Mouse (Mus musculus) heart, adult 18-20 months (tissue): Measurements from ENCODE around the gene Fam71e1. TPM values are rescaled to one million over a fixed set of nuclear protein-coding genes. Genes with fewer than 3 reads are reported as not detected.

Experiments
- DNase-seq, 2 experiments: peaks; one replicate each; pipeline ENCODE4 v3.0.0; 2021 to 2022; ENCODE audit warnings: mixed read lengths in 1 of 2
- long read RNA-seq, 2 experiments: library from polyadenylated mRNA; stranded (forward); transcript quantifications; one replicate each; pipeline ENCODE4 v2.0.0; 2021
- total RNA-seq, 2 experiments: library from RNA; stranded (reverse); gene quantifications; 2 replicates each; pipeline ENCODE4 v1.2.3; 2021

Gene Fam71e1
- 1 to 10 TPM; 1.6 to 4.3 TPM for total RNA-seq
- long read RNA-seq, experiment 1, partial matches to known transcripts: 0 of 1 reads
- long read RNA-seq, experiment 1, other reads (novel, unspliced or antisense): 0 of 1 reads
- long read RNA-seq, experiment 2, partial matches to known transcripts: 1 of 2 reads
- long read RNA-seq, experiment 2, other reads (novel, unspliced or antisense): 0 of 2 reads

GRCm38 (mm10) chr7:44495992-44496770 is at the start of gene Fam71e1, which contains the start of gene Emc10:
Gene Fam71e1 (plus strand): TSS chr7:44496581.
Gene Emc10 (minus strand): TSS chr7:44496529.
- peak; percentile 98 for DNase-seq

GRCm38 (mm10) chr7:44453256-44453655 is 43.1 kb upstream of the Fam71e1 start:
- DNase-seq: no peak

GRCm38 (mm10) chr7:44456302-44456701 is 40.1 kb upstream of the Fam71e1 start:
- DNase-seq: no peak

GRCm38 (mm10) chr7:44460067-44460466 is 36.3 kb upstream of the Fam71e1 start:
- DNase-seq: no peak

- DNase-seq: no peak
Observed at GRCm38 (mm10) chr7:44460767-44461502, 35.4 kb upstream of the Fam71e1 start.

- DNase-seq: no peak
Observed at GRCm38 (mm10) chr7:44461503-44462217, 34.7 kb upstream of the Fam71e1 start.

- no peak for DNase-seq
Observed at GRCm38 (mm10) chr7:44462218-44463055, 33.9 kb upstream of the Fam71e1 start.

- no peak for DNase-seq
Observed at GRCm38 (mm10) chr7:44463056-44463425, 33.3 kb upstream of the Fam71e1 start.

- no peak for DNase-seq
Observed at GRCm38 (mm10) chr7:44463556-44464225, 32.7 kb upstream of the Fam71e1 start.

- DNase-seq: no peak
Observed at GRCm38 (mm10) chr7:44464511-44464910, 31.9 kb upstream of the Fam71e1 start.

GRCm38 (mm10) chr7:44465111-44465510 is 31.3 kb upstream of the Fam71e1 start, which contains the start of gene Aspdh:
Gene Aspdh (plus strand): TSS chr7:44465391.
- no peak for DNase-seq

- DNase-seq: no peak
Observed at GRCm38 (mm10) chr7:44466006-44466887, 30.1 kb upstream of the Fam71e1 start.

- DNase-seq: no peak
Observed at GRCm38 (mm10) chr7:44466888-44467311, 29.5 kb upstream of the Fam71e1 start.

- peak; percentile 96 to 98 for DNase-seq
Observed at GRCm38 (mm10) chr7:44467811-44468411, 28.5 kb upstream of the Fam71e1 start, which contains the start of gene Josd2. Gene Josd2 (plus strand): TSS chr7:44467980.

- DNase-seq: peak in 1 of 2 experiments; percentile 41
Observed at GRCm38 (mm10) chr7:44468644-44469285, 27.6 kb upstream of the Fam71e1 start.

GRCm38 (mm10) chr7:44469677-44470675 is 26.4 kb upstream of the Fam71e1 start:
- no peak for DNase-seq
